Mouse (Mus musculus): Measurements from ENCODE around the gene Ctnna3. TPM values are rescaled to one million over a fixed set of nuclear protein-coding genes. Genes with fewer than 3 reads are reported as not detected.
"Not testable (repeated sequence)": the region's sequence is repeated elsewhere in the genome, so short reads cannot be mapped to it uniquely, and the experiment has no call there.

Gene Ctnna3
- polyA plus RNA-seq (2012; rRNA removed) (0.73 and 0.89 TPM in 2 replicates), polyA plus RNA-seq (2014; fragmentation: Nextera tagmentation; extraction: Ambion mirVana) (0.51 and 0.78 TPM in 2 replicates)

- Histone ChIP-seq H3K4me1 (ENCODE audit: control insufficient read depth, insufficient read depth, low read length) (no peaks in the 10 kb centered on the region), H3K9ac (ENCODE audit: low read depth, low read length, severe bottlenecking) (peak within 1 kb of the TSS; percentile 74), H3K27ac (replicated peaks; ENCODE audit: low read depth, low read length) (peak within 1 kb of the TSS; percentile 84), H3K27me3 (ENCODE audit: control insufficient read depth, insufficient read depth, low read length) (no peaks in the 10 kb centered on the region), H3K36me3 (ENCODE audit: control insufficient read depth, insufficient read depth, low read length) (no peaks in the 10 kb centered on the region), H3K4me2 (replicated peaks; ENCODE audit: low read depth, low read length, severe bottlenecking) (peak within 1 kb of the TSS; percentile 74), H3K4me3 (replicated peaks; ENCODE audit: low read length) (peak within 1 kb of the TSS; percentile 82), H3K9me3 (ENCODE audit: control insufficient read depth, low read length) (no peaks in the 10 kb centered on the region)
- ATAC-seq (ENCODE audit: low FRiP score, low read depth): peak; percentile 92
- 0 out of 2 replicates have a peak, but pooled peaks have one; percentile 56 for TF ChIP-seq POLR2A (IDR thresholded peaks at IDR 0.05; ENCODE audit: borderline replicate concordance, extremely low read depth, insufficient read depth, insufficient read length)
- peak; percentile 93 for DNase-seq (ENCODE audit: low spot score)
- 3% methylated on average over 51 of the region's 55 CpGs for whole genome bisulfite sequencing
Observed at GRCm38 (mm10) chr10:63429785-63430305, at the start of gene Ctnna3. TSS of gene Ctnna3 (plus strand) at chr10:63430098.

- Histone ChIP-seq H3K4me1 (ENCODE audit: control insufficient read depth, insufficient read depth, low read length) (no peaks in the 10 kb centered on the region), H3K9ac (ENCODE audit: low read depth, low read length, severe bottlenecking) (peak within 1 kb of the TSS; percentile 65), H3K27ac (replicated peaks; ENCODE audit: low read depth, low read length) (no peak within 1 kb of the TSS), H3K4me2 (replicated peaks; ENCODE audit: low read depth, low read length, severe bottlenecking) (peak within 1 kb of the TSS; percentile 89), H3K36me3 (ENCODE audit: control insufficient read depth, insufficient read depth, low read length) (no peaks in the 10 kb centered on the region), H3K27me3 (ENCODE audit: control insufficient read depth, insufficient read depth, low read length) (no peaks in the 10 kb centered on the region), H3K4me3 (replicated peaks; ENCODE audit: low read length) (peak within 1 kb of the TSS; percentile 60), H3K9me3 (ENCODE audit: control insufficient read depth, low read length) (no peaks in the 10 kb centered on the region)
- WGBS: 4% methylated on average over 24 of the region's 24 CpGs
- TF ChIP-seq POLR2A (IDR thresholded peaks at IDR 0.05; ENCODE audit: borderline replicate concordance, extremely low read depth, insufficient read depth, insufficient read length): no peak
- no peak for ATAC-seq (ENCODE audit: low FRiP score, low read depth)
- DNase-seq (ENCODE audit: low spot score): no peak
Observed at GRCm38 (mm10) chr10:63381498-63382280, 48.2 kb upstream of the Ctnna3 start, which contains the start of gene Sirt1. TSS of gene Sirt1 (minus strand) at chr10:63381704.

GRCm38 (mm10) chr10:63382372-63383279, 47.3 kb upstream of the Ctnna3 start, which contains the start of gene Dnajc12:
TSS of gene Dnajc12 (plus strand) at chr10:63382443.
- WGBS: under 1% methylated on average over 28 of the region's 28 CpGs
- H3K9ac ChIP-seq (ENCODE audit: low read depth, low read length, severe bottlenecking): peak within 1 kb of the TSS; percentile 65
- TF ChIP-seq POLR2A (IDR thresholded peaks at IDR 0.05; ENCODE audit: borderline replicate concordance, extremely low read depth, insufficient read depth, insufficient read length): peak; percentile 79; the same call in 1 of the 2 replicates
- DNase-seq (ENCODE audit: low spot score): peak; percentile 99
- H3K27me3 ChIP-seq (ENCODE audit: control insufficient read depth, insufficient read depth, low read length): no peaks in the 10 kb centered on the region
- H3K9me3 ChIP-seq (ENCODE audit: control insufficient read depth, low read length): no peaks in the 10 kb centered on the region
- H3K4me2 ChIP-seq (replicated peaks; ENCODE audit: low read depth, low read length, severe bottlenecking): peak within 1 kb of the TSS; percentile 89
- H3K27ac ChIP-seq (replicated peaks; ENCODE audit: low read depth, low read length): no peak within 1 kb of the TSS
- peak; percentile 94 for ATAC-seq (ENCODE audit: low FRiP score, low read depth)
- no peaks in the 10 kb centered on the region for H3K4me1 ChIP-seq (ENCODE audit: control insufficient read depth, insufficient read depth, low read length)
- no peaks in the 10 kb centered on the region for H3K36me3 ChIP-seq (ENCODE audit: control insufficient read depth, insufficient read depth, low read length)
- H3K4me3 ChIP-seq (replicated peaks; ENCODE audit: low read length): peak within 1 kb of the TSS; percentile 60

- H3K27ac ChIP-seq (replicated peaks; ENCODE audit: low read depth, low read length): not testable (repeated sequence)
- peak overlapping the region; percentile 63 for H3K4me2 ChIP-seq (replicated peaks; ENCODE audit: low read depth, low read length, severe bottlenecking)
- peak overlapping the region; percentile 62; the same call in 1 of the 2 replicates for H3K9ac ChIP-seq (ENCODE audit: low read depth, low read length, severe bottlenecking)
Observed at GRCm38 (mm10) chr10:63385897-63386296, 44.0 kb upstream of the Ctnna3 start.

GRCm38 (mm10) chr10:63386444-63386843, 43.5 kb upstream of the Ctnna3 start:
- peak; percentile 48; the same call in 1 of the 2 replicates for TF ChIP-seq POLR2A (IDR thresholded peaks at IDR 0.05; ENCODE audit: borderline replicate concordance, extremely low read depth, insufficient read depth, insufficient read length)
- no peaks in the 10 kb centered on the region for H3K9me3 ChIP-seq (ENCODE audit: control insufficient read depth, low read length)
- ATAC-seq (ENCODE audit: low FRiP score, low read depth): peak; percentile 75
- no peaks in the 10 kb centered on the region for H3K36me3 ChIP-seq (ENCODE audit: control insufficient read depth, insufficient read depth, low read length)
- peak; percentile 88 for DNase-seq (ENCODE audit: low spot score)
- no peaks in the 10 kb centered on the region for H3K4me1 ChIP-seq (ENCODE audit: control insufficient read depth, insufficient read depth, low read length)
- peak overlapping the region; percentile 61 for H3K4me3 ChIP-seq (replicated peaks; ENCODE audit: low read length)
- H3K27ac ChIP-seq (replicated peaks; ENCODE audit: low read depth, low read length): 0 out of 2 replicates have a peak overlapping the region, but pooled peaks have one; percentile 39
- 0% methylated on average over 19 of the region's 19 CpGs for WGBS
- no peaks in the 10 kb centered on the region for H3K27me3 ChIP-seq (ENCODE audit: control insufficient read depth, insufficient read depth, low read length)
- H3K4me2 ChIP-seq (replicated peaks; ENCODE audit: low read depth, low read length, severe bottlenecking): peak overlapping the region; percentile 63
- peak overlapping the region; percentile 62 for H3K9ac ChIP-seq (ENCODE audit: low read depth, low read length, severe bottlenecking)

More at GRCm38 (mm10) chr10:63385897-63386296, 44.0 kb upstream of the Ctnna3 start:
- not testable (repeated sequence) for H3K9me3 ChIP-seq (ENCODE audit: control insufficient read depth, low read length); H3K27me3 ChIP-seq (ENCODE audit: control insufficient read depth, insufficient read depth, low read length); H3K36me3 ChIP-seq (ENCODE audit: control insufficient read depth, insufficient read depth, low read length); H3K4me1 ChIP-seq (ENCODE audit: control insufficient read depth, insufficient read depth, low read length); DNase-seq (ENCODE audit: low spot score); ATAC-seq (ENCODE audit: low FRiP score, low read depth)
- H3K4me3 ChIP-seq (replicated peaks; ENCODE audit: low read length): peak overlapping the region; percentile 61
- 20% methylated on average over 5 of the region's 5 CpGs for WGBS
